Mouse (Mus musculus): Measurements from ENCODE around the gene Gsg1.

Gene Gsg1

DNA sequence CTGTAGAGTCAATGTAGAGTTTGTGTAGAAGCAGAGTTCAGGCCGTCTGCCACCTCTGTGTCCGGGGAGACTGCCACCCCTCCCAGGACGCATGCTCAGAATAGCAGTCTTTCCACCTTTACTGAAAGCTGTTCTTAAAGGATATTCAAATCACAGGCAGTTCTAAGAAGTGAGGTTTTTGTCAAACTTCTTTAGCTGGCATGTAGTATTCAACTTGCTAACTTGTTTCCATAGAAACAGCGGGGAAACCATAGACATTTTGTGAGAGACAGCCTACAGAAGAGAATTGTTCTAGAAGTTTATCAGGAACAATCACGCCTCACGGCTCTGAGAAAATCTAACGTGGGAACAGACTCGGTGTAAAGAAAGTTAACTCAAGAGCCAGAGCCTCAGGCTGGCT, 47.2 kb downstream of the Gsg1 start:
- DNase-seq (ENCODE audit: low read depth): no peak

DNA sequence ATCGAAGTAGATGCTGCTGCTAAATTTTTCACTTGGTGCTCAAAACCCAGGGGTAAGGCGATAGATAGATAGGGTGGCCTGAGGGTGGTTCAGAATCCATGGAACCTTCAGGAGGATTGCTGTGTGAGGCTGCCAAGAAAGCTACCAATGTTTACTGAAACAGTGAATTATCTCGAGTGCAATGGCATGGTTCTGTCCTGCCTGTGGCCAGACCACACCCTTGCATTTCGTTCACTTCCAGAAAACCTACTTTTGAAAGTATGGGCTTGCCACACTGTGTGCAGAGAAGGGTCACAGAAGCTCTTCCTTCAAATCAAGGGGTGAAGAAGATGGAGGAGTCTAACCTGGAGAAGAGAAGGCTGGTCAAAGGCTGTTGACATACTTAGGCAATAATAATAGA, 48.3 kb downstream of the Gsg1 start:
- no peak for DNase-seq (ENCODE audit: low read depth)

DNA sequence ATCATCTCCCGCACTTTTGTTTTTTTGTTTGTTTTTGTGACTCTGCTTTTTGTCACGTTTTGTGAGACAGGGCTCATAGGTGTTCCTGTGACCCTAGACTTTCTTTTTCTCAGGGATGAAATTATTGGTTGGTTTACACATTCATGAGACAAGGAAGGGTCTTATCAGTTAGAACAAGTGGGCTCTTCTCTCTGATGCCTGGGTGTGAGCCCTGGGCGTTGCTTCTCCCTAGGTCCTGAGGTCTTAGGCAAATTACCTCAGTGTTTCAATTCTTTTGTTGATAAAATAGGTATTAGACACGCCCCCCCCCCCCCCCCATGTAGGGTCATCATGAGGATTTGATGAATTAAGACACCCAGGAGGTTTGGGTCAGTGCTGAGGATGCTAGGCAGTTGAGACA, 49.3 kb downstream of the Gsg1 start:
- no peak for DNase-seq (ENCODE audit: low read depth)

DNA sequence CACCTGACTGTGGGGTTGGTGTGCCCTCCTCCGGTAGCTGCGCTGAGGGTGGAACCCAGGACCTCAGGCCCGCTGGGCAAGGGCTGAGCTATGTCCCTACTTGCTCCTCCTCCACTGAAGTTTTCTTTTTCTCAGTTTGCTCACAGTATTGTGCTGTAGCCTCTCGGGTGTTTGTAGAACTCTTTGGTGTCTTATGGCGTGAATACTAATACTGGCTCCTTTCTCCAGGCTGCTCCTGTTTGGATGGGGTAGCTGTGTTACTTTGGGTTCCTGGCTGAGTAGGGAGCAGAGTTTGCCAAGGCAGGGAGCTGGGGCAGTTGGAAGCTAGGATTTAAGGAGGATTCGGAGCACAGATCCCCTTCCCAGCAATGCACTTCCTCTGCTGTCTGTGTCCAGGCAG, 50.4 kb downstream of the Gsg1 start:
- no peak for DNase-seq (ENCODE audit: low read depth)

DNA sequence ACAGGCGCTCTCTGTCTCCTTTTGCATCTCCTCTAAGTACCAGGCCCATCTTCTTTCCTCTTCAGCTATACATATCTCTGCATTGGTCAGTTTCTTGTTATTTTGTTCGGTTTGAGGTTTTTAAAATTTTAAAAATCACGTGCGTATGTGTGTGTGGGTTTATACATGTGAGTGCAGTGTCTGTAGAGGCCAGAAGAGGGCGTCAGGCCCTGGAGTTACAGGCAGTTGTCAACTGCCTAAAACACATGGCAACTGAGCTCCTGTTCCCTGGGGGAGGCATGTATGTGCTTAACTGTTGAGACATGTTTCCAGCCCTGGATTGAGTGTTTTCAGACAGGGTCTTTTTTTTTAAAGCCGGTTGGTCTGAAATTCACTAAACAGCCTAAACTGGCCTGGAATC, 51.5 kb downstream of the Gsg1 start:
- no peak for DNase-seq (ENCODE audit: low read depth)

DNA sequence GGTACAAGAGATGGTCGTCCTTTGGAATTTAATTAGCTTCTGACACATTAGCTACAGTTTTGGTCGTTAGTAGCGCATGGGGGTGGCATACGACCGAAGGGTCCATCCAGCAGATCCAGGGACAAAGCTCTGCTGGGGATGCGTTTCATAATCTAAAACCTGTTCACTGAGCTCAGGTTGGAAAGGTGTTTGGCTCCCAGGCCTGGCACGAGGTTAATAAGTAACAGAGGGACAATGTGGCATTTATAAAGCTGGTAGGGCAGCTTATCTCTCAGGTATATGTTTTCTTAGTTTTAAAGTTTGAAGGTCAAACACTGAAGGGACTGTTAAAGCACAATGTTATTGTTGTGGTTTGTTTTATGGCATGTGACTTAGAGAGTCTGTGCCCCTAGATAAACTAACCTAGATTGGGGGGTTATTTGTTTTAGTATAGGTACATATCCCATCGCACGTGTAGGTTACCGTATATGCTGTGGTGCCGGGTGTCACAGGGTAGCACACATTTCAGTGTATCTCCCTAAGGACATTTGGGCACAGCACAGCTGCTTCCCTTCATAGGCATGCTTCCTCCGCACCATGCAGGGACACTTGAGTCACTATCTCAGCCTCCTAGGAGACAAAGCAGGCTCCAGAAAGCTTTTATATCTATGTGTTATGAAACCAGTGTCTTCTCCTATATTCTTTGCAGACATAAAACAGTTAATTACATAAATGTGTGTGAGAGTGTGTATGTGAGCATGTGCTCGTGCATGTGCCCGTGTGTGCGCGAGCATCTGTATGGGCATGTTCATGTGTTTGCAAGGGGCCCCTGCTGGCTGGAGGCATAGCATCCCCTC, 53.8 kb downstream of the Gsg1 start:
- DNase-seq (ENCODE audit: low read depth): no peak

- peak; percentile 33 for DNase-seq (ENCODE audit: low read depth)
Observed at GRCm38 (mm10) chr6:135198726-135199125, 55.4 kb downstream of the Gsg1 start.

DNA sequence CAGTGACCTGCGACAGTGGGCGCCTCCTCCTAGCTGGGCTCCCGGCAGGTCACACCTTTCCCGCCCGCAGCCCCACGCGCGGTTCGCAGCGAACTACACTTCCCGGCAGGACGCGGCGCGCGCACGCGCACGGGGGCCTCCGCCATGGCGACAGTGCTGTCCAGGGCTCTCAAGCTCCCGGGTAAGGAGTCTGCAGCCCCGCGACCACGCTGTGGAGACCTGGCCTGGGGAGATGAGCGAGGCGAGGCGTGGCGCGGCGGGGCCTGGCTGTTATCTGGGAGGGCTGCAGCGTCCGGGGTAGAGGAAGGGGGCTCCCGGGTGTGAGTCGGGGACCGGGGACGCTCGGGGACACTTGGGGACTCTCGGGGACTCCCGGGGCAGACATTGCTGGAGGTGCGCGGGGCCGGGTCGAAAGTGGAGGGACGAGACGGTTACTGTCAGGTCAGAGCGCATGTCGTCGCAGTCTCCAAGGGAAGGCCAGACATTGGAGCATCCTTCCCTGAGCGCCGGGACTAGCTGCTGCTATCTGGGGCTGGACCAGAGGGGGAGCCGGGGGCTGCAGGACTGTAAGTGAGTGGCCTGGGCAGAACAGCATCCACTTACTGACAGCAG, 56.1 kb downstream of the Gsg1 start, which contains the start of the genes Fam234b and Hebp1:
Gene Fam234b, plus strand, starts transcription at position 57 of the 612 bp plus-strand sequence.
Gene Hebp1, minus strand, starts transcription at position 102 of the 612 bp plus-strand sequence.
- peak; percentile 54 for DNase-seq (ENCODE audit: low read depth)

- DNase-seq (ENCODE audit: low read depth): peak; percentile 34
Observed at GRCm38 (mm10) chr6:135197446-135197845, 56.7 kb downstream of the Gsg1 start.

GRCm38 (mm10) chr6:135196707-135197106, 57.4 kb downstream of the Gsg1 start:
- DNase-seq (ENCODE audit: low read depth): peak; percentile 87

DNA sequence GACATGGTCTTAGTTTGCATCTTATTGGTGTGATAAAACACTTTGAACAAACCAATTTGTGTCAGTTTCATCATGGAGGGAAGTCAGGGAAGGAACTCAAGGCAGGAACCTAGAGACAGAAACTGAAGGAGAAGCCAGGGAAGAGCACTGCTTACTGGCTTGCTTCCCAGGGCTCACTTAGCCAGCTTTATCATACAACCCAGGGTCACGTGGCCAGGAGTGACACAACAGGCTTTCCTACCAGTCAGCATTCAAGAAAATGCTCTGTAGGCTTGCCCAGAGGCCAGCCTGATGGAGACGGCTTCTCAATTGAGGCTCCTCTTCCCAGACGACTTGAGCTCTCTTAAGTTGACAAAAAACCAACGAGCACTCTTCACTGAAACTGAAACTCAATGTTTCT, 59.2 kb downstream of the Gsg1 start:
- no peak for DNase-seq (ENCODE audit: low read depth)

DNA sequence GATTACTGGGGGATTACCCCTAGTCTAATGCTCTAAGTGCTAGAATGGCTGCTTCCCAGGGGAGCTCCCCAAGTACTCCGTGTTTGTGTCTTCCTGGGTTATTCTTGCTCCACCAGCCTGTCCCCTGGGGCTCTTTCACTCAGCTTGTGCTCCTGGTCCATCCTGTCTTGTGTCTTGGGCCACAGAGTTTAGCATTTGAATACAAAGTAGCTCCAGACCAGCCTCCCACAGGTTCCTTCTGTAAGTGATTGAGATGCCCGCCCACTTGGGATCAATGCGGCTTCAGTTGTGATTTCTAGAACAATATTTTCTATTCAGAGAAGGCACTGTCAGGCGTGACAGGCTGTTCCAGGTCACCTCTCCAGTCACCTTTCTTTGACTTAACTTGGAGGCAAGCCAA, 60.4 kb downstream of the Gsg1 start:
- no peak for DNase-seq (ENCODE audit: low read depth)

DNA sequence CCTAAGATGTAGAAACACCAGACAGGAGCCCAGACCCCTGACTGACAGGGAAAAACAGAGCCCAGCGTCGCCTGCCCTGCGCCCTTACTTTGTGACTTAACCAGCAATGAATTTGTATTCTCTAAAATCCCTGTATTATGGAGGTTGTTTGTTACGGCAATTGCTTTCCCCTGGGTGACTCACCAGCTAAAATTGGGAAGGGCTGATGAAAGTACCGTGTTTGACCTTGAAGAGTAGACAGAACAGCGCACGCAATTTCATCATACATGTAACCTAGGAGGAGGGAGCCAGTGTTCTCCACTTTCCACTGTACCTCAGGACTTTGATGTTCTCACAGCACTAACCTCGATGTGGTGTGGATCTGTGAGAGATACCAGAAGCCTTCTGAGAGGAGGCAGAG, 61.2 kb downstream of the Gsg1 start:
- no peak for DNase-seq (ENCODE audit: low read depth)

GRCm38 (mm10) chr6:135191906-135192305, 62.2 kb downstream of the Gsg1 start:
- no peak for DNase-seq (ENCODE audit: low read depth)

DNA sequence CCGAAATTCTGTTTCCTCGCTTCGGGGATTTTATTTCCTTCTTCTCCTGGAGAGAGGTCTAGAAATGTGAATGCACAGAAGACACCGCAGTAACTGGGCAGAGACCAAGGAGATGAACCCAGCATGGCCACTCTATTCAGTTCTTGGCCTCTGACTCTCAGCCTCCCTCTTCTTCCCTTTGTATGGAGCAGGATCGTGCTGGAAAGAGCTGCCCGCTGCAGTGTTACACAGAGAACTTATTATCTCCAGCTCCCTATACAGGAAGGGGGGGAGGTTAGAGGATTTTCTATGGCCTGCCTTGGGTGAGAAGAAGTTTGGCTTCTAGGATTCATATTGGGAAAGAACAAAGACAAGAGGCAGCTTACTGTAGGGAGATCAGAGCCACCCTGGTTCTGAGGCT, 64.0 kb downstream of the Gsg1 start:
- no peak for DNase-seq (ENCODE audit: low read depth)

DNA sequence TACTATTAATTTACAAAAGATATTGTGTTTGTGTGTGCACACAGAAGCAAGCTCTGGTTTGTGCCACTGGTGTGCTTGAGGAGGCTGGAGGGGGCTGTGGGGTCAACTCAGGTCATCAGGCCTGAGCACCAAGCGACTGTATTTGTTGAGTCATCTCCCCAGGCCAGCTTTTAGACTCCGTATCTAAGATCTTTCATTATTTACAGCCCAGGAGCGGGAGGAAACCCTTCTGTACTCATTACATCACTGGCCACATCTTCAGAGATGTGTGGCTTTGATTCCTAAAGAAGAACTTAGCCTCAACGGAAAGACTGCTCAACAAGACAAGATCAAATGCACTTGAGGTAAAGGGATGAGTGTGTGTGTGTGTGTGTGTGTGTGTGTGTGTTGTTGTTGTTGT, 65.5 kb downstream of the Gsg1 start:
- no peak for DNase-seq (ENCODE audit: low read depth)

All from c-Kit-positive CD71-positive TER-119-negative erythroid progenitor cells, embryonic 14.5 days (primary cell).